Mouse (Mus musculus) limb, embryonic 11.5 days (tissue): ENCODE results near the gene Taok3. TPM values are rescaled to one million over a fixed set of nuclear protein-coding genes. Genes with fewer than 3 reads are reported as not detected.
A peak's percentile ranks its signal among the peaks of the same experiment; 100 is the strongest.

Experiments used
- ATAC-seq: fragments of 200-750 bp; cut with Nextera tagmentation; 2 replicates; pipeline ENCODE4 v1.8.0; 2017; ENCODE audit warnings: low read depth; ENCODE audit not compliant: insufficient number of reproducible peaks, low FRiP score, low TSS enrichment
- DNase-seq: peaks from one replicate; pipeline ENCODE4 v3.0.0-alpha.2; 2015; ENCODE audit warnings: low spot score
- H3K27ac ChIP-seq: fragments of 300-500 bp; sonication (generic); replicated peaks from 2 replicates; pipeline ENCODE4 v1.5.1; 2014; ENCODE audit warnings: low read depth, mild to moderate bottlenecking, low read length
- H3K27me3 ChIP-seq: fragments of 300-500 bp; sonication (generic); 2 replicates; pipeline ENCODE4 v1.6.1; 2014; ENCODE audit warnings: mild to moderate bottlenecking, low read length, mixed read lengths; ENCODE audit not compliant: control insufficient read depth, insufficient read depth
- H3K36me3 ChIP-seq: fragments of 300-500 bp; sonication (generic); 2 replicates; pipeline ENCODE4 v1.6.1; 2014; ENCODE audit warnings: mild to moderate bottlenecking, low read length, moderate library complexity, mixed read lengths; ENCODE audit not compliant: control insufficient read depth, insufficient read depth
- H3K4me1 ChIP-seq: fragments of 300-500 bp; sonication (generic); 2 replicates; pipeline ENCODE4 v1.6.1; 2014; ENCODE audit warnings: low read length, mixed read lengths; ENCODE audit not compliant: control insufficient read depth, insufficient read depth
- H3K4me2 ChIP-seq: fragments of 300-500 bp; sonication (generic); 2 replicates; pipeline ENCODE4 v1.6.1; 2014; ENCODE audit warnings: low read depth, mild to moderate bottlenecking, moderate library complexity; ENCODE audit not compliant: severe bottlenecking
- H3K4me3 ChIP-seq: fragments of 300-500 bp; sonication (generic); 2 replicates; pipeline ENCODE4 v1.5.1; 2014; ENCODE audit warnings: low read depth, low read length
- H3K9ac ChIP-seq: fragments of 300-500 bp; sonication (generic); 2 replicates; pipeline ENCODE4 v1.6.1; 2014; ENCODE audit warnings: mild to moderate bottlenecking, low read length
- H3K9me3 ChIP-seq: fragments of 300-500 bp; sonication (generic); 2 replicates; pipeline ENCODE4 v1.6.1; 2016; ENCODE audit warnings: low read length; ENCODE audit not compliant: control insufficient read depth
- WGBS: fragments of 180-500 bp; shearing (Covaris S2); extraction: QIAGEN DNeasy Blood & Tissue Kit; methylation state at CpG from one replicate; pipeline ENCODE4 v1.1.7; 2014; 5-methylcytosine and 5-hydroxymethylcytosine counted together
- polyA plus RNA-seq: library from polyadenylated mRNA; unstranded; fragments of >200 nt; fragmentation: Nextera tagmentation; extraction: Ambion mirVana; gene quantifications from 2 replicates; pipeline ENCODE4 v1.2.1, GENCODE M21; 2014

The Taok3 gene
- polyA plus RNA-seq, 1 experiment from 2014 or later, result 6.1 TPM

- DNase-seq, result peak; percentile 62
- Histone ChIP-seq H3K4me3 (peak overlapping the region; percentile 13; the same call in 1 of the 2 replicates), H3K4me1 (peaks cover 5% of the 10 kb centered on the region; the same call in 1 of the 2 replicates), H3K36me3 (no peaks in the 10 kb centered on the region), H3K9ac (no peak overlapping the region), H3K27me3 (0 out of 2 replicates have a peak, but pooled peaks cover 3% of the 10 kb centered on the region), H3K4me2 (peak overlapping the region; percentile 45), H3K27ac (no peak overlapping the region), H3K9me3 (no peaks in the 10 kb centered on the region)
- ATAC-seq, result no peak
- WGBS, result 19% methylated on average over 14 of the region's 14 CpGs
Measured at GRCm38 (mm10) chr5:117313420-117313819, 193.5 kb downstream of the Taok3 start.

GRCm38 (mm10) chr5:117313909-117314308 is 194.0 kb downstream of the Taok3 start:
- WGBS, result 32% methylated on average over 10 of the region's 10 CpGs
- no peaks in the 10 kb centered on the region for H3K36me3 ChIP-seq
- no peaks in the 10 kb centered on the region for H3K9me3 ChIP-seq
- no peak overlapping the region; the same call in 1 of the 2 replicates for H3K4me3 ChIP-seq
- H3K9ac ChIP-seq, result no peak overlapping the region
- H3K27me3 ChIP-seq, result 0 out of 2 replicates have a peak, but pooled peaks cover 3% of the 10 kb centered on the region
- DNase-seq, result no peak
- H3K4me1 ChIP-seq, result peaks cover 5% of the 10 kb centered on the region; the same call in 1 of the 2 replicates
- no peak for ATAC-seq
- no peak overlapping the region for H3K27ac ChIP-seq
- peak overlapping the region; percentile 45 for H3K4me2 ChIP-seq

DNA sequence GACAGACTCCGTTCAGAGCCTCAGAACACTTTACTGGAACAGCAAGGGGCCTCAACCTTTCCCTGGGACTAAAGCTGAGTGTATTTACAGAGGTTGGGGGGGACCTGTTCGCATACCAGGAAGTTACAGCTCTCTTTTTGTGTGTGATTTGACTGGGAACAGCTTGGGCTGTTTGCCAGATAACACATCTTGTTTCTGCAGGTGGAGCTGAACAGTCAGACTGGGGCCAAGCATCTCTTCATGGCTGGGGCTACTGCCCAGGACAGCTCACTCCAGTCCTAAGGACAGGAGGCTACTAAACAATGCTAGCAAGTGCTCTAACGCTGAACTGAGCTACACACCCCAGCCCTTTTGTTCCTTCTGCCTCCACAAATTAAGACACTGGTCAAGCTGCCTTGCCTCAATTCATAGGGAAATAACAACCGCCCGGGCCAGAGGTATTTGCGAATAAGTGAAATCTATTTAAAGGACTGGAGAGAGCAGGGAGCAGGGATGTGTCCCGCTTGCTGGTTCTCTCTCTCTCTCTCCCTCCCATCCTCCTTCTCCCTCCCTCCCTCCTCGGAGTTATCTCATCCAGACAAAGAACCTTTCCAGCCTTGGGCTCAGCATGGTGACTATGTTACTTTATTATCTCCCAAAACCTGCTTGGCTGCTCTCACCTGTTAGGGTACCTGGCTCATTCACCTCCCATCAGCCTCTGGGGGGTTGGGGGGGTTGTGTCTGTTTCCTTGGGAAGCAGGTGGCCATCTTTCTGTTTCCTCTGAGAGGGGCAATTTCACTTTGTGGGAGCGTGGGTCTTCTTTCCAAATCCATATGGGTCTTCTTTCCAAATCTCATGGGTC is 194.9 kb downstream of the Taok3 start:
- Histone ChIP-seq H3K27me3 (0 out of 2 replicates have a peak, but pooled peaks cover 3% of the 10 kb centered on the region), H3K9ac (no peak overlapping the region), H3K27ac (no peak overlapping the region), H3K4me2 (no peak overlapping the region; the same call in 1 of the 2 replicates), H3K4me3 (no peak overlapping the region), H3K4me1 (peaks cover 5% of the 10 kb centered on the region; the same call in 1 of the 2 replicates), H3K9me3 (no peaks in the 10 kb centered on the region), H3K36me3 (no peaks in the 10 kb centered on the region)
- 34% methylated on average over 9 of the region's 9 CpGs for WGBS
- ATAC-seq (no peak), DNase-seq (no peak)

GRCm38 (mm10) chr5:117318741-117319629 is 199.1 kb downstream of the Taok3 start, which contains the start of gene Vsig10:
TSS of gene Vsig10 (plus strand) at chr5:117319083.
- peaks cover 4% of the 10 kb centered on the region; the same call in 1 of the 2 replicates for H3K4me1 ChIP-seq
- H3K27me3 ChIP-seq, result peaks cover 15% of the 10 kb centered on the region; the same call in 1 of the 2 replicates
- H3K9me3 ChIP-seq, result no peaks in the 10 kb centered on the region
- H3K9ac ChIP-seq, result peak within 1 kb of the TSS; percentile 70
- peak within 1 kb of the TSS; percentile 99 for H3K4me2 ChIP-seq
- DNase-seq (peak; percentile 71), ATAC-seq (peak; percentile 55)
- H3K27ac ChIP-seq, result no peak within 1 kb of the TSS
- 0% methylated on average over 81 of the region's 81 CpGs for WGBS
- peak within 1 kb of the TSS; percentile 68 for H3K4me3 ChIP-seq
- no peaks in the 10 kb centered on the region for H3K36me3 ChIP-seq

GRCm38 (mm10) chr5:117323751-117324150 is 203.8 kb downstream of the Taok3 start:
- H3K9me3 ChIP-seq, result no peaks in the 10 kb centered on the region
- H3K4me1 ChIP-seq, result no peaks in the 10 kb centered on the region
- WGBS, result 87% methylated on average over 9 of the region's 9 CpGs
- DNase-seq, result no peak
- no peak for ATAC-seq
- H3K4me3 ChIP-seq, result no peak overlapping the region
- no peak overlapping the region for H3K27ac ChIP-seq
- H3K9ac ChIP-seq, result no peak overlapping the region
- no peak overlapping the region for H3K4me2 ChIP-seq
- H3K27me3 ChIP-seq, result peaks cover 12% of the 10 kb centered on the region; the same call in 1 of the 2 replicates
- no peaks in the 10 kb centered on the region for H3K36me3 ChIP-seq

Other genes starting within 250 kb of the Taok3 start
- 50.2 and 54.0 TPM in 2 replicates for gene Suds3, start 4.0 kb upstream of the Taok3 start, polyA plus RNA-seq
- 838 and 884 TPM in 2 replicates for gene Pebp1, start 167.5 kb downstream of the Taok3 start, polyA plus RNA-seq
- gene Vsig10, start 199.0 kb downstream of the Taok3 start, polyA plus RNA-seq, result 2.1 and 2.7 TPM in 2 replicates
- gene Wsb2, start 237.2 kb downstream of the Taok3 start, polyA plus RNA-seq, result 38.7 and 43.0 TPM in 2 replicates